Mouse (Mus musculus) intestine, embryonic 16.5 days (tissue): ENCODE measurements at regions not wholly inside any gene's neighbourhood (a gene's known extent, or its start where the extent isn't known, plus 50 kb on each side); places are given as distances from the start of the nearest gene placed in this dataset.

Experiments
- ATAC-seq: fragments of 200-750 bp; cut with Nextera tagmentation; 2 replicates; pipeline ENCODE4 v1.8.0; 2017; ENCODE audit warnings: moderate TSS enrichment, moderate library complexity
- H3K27ac ChIP-seq: fragments of 300-500 bp; sonication (generic); 2 replicates; pipeline ENCODE4 v1.5.1; 2014; ENCODE audit warnings: mild to moderate bottlenecking, low read length
- H3K27me3 ChIP-seq: fragments of 300-500 bp; sonication (generic); replicated peaks from 2 replicates; pipeline ENCODE4 v1.6.1; 2014; ENCODE audit warnings: low read length, control low read depth, mixed read lengths; ENCODE audit not compliant: control insufficient read depth, insufficient read depth
- H3K36me3 ChIP-seq: fragments of 300-500 bp; sonication (generic); 2 replicates; pipeline ENCODE4 v1.6.1; 2014; ENCODE audit warnings: low read length, control low read depth; ENCODE audit not compliant: control insufficient read depth, insufficient read depth
- H3K4me1 ChIP-seq: fragments of 300-500 bp; sonication (generic); 2 replicates; pipeline ENCODE4 v1.6.1; 2014; ENCODE audit warnings: low read length, control low read depth, mixed read lengths; ENCODE audit not compliant: control insufficient read depth, insufficient read depth
- H3K4me2 ChIP-seq: fragments of 300-500 bp; sonication (generic); 2 replicates; pipeline ENCODE4 v1.6.1; 2014; ENCODE audit warnings: low read depth, low read length, control low read depth
- H3K4me3 ChIP-seq: fragments of 300-500 bp; sonication (generic); 2 replicates; pipeline ENCODE4 v1.5.1; 2014; ENCODE audit warnings: mild to moderate bottlenecking, low read length
- H3K9ac ChIP-seq: fragments of 300-500 bp; sonication (generic); 2 replicates; pipeline ENCODE4 v1.6.1; 2014; ENCODE audit warnings: low read depth, low read length
- H3K9me3 ChIP-seq: fragments of 300-500 bp; sonication (generic); 2 replicates; pipeline ENCODE4 v1.6.1; 2016; ENCODE audit warnings: low read length, control low read depth; ENCODE audit not compliant: control insufficient read depth
- WGBS: fragments of 180-500 bp; shearing (Covaris S2); extraction: QIAGEN DNeasy Blood & Tissue Kit; methylation state at CpG from one replicate; pipeline ENCODE4 v1.1.7; 2014; 5-methylcytosine and 5-hydroxymethylcytosine counted together

DNA sequence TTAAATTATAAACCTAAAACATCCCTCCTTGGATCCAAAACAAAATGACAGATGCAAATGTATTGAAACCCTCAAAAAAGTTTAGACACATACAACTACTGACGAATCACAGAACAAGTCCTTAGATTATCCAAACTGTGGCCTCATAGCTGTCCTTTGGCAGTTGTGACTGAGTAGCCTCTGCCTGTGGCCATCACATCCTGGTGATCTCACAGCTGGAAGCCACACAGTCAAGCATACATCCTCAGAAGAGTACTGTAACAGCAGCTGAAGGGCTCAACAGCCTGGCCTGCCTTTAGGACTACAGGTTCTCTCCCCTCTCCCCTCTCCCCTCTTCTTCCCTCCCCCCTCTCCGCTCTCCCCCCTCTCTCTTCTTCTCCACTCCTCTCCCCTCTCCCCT is 80.0 kb upstream of the Thbs1 start:
- ATAC-seq: peak; percentile 38; the same call in 1 of the 2 replicates
- H3K4me2 ChIP-seq: no peak overlapping the region
- no peaks in the 10 kb centered on the region for H3K4me1 ChIP-seq
- 80% methylated on average over 2 of the region's 2 CpGs for WGBS
- H3K9me3 ChIP-seq: no peaks in the 10 kb centered on the region
- no peak overlapping the region for H3K27ac ChIP-seq
- H3K4me3 ChIP-seq: no peak overlapping the region
- H3K9ac ChIP-seq: no peak overlapping the region
- no peaks in the 10 kb centered on the region for H3K27me3 ChIP-seq
- H3K36me3 ChIP-seq: no peaks in the 10 kb centered on the region

GRCm38 (mm10) chr2:118033377-118033776 is 78.3 kb upstream of the Thbs1 start:
- Histone ChIP-seq H3K9ac (no peak overlapping the region), H3K4me3 (no peak overlapping the region)
- 81% methylated on average over 4 of the region's 4 CpGs for WGBS

GRCm38 (mm10) chr2:118034026-118034425 is 77.7 kb upstream of the Thbs1 start:
- Histone ChIP-seq H3K9ac (no peak overlapping the region), H3K36me3 (no peaks in the 10 kb centered on the region), H3K9me3 (no peaks in the 10 kb centered on the region), H3K4me3 (no peak overlapping the region), H3K27me3 (no peaks in the 10 kb centered on the region), H3K4me2 (no peak overlapping the region), H3K27ac (no peak overlapping the region), H3K4me1 (no peaks in the 10 kb centered on the region)
- no peak for ATAC-seq
- WGBS: 87% methylated on average over 3 of the region's 3 CpGs

More at GRCm38 (mm10) chr2:118033377-118033776, 78.3 kb upstream of the Thbs1 start:
- no peaks in the 10 kb centered on the region for H3K9me3 ChIP-seq
- H3K27ac ChIP-seq: no peak overlapping the region
- no peak for ATAC-seq
- H3K36me3 ChIP-seq: no peaks in the 10 kb centered on the region
- H3K27me3 ChIP-seq: no peaks in the 10 kb centered on the region
- H3K4me2 ChIP-seq: no peak overlapping the region
- H3K4me1 ChIP-seq: no peaks in the 10 kb centered on the region

- H3K27me3 ChIP-seq: no peaks in the 10 kb centered on the region
- peaks cover 5% of the 10 kb centered on the region; the same call in 1 of the 2 replicates for H3K4me1 ChIP-seq
- no peak overlapping the region for H3K4me2 ChIP-seq
- H3K36me3 ChIP-seq: no peaks in the 10 kb centered on the region
- no peak overlapping the region for H3K27ac ChIP-seq
- H3K4me3 ChIP-seq: no peak overlapping the region
- no peak for ATAC-seq
- H3K9ac ChIP-seq: no peak overlapping the region
- H3K9me3 ChIP-seq: no peaks in the 10 kb centered on the region
- 98% methylated on average over 1 of the region's 1 CpGs for WGBS
These were observed 76.3 kb upstream of the Thbs1 start for GRCm38 (mm10) chr2:118035333-118035732.

GRCm38 (mm10) chr2:118038859-118039818 is 72.5 kb upstream of the Thbs1 start:
- ATAC-seq: peak; percentile 52
- H3K27ac ChIP-seq: peak overlapping the region; percentile 66
- 63% methylated on average over 16 of the region's 16 CpGs for WGBS

GRCm38 (mm10) chr2:118039819-118040206 is 71.9 kb upstream of the Thbs1 start:
- Histone ChIP-seq H3K4me2 (no peak overlapping the region), H3K27ac (peak overlapping the region; percentile 66), H3K4me1 (peaks cover 13% of the 10 kb centered on the region; the same call in 1 of the 2 replicates), H3K9me3 (no peaks in the 10 kb centered on the region), H3K27me3 (no peaks in the 10 kb centered on the region), H3K4me3 (no peak overlapping the region), H3K36me3 (no peaks in the 10 kb centered on the region), H3K9ac (no peak overlapping the region)
- ATAC-seq: no peak
- WGBS: 78% methylated on average over 4 of the region's 4 CpGs

More at GRCm38 (mm10) chr2:118038859-118039818, 72.5 kb upstream of the Thbs1 start:
- H3K27me3 ChIP-seq: no peaks in the 10 kb centered on the region
- no peak overlapping the region for H3K4me2 ChIP-seq
- no peak overlapping the region for H3K4me3 ChIP-seq
- no peaks in the 10 kb centered on the region for H3K9me3 ChIP-seq
- no peak overlapping the region for H3K9ac ChIP-seq
- H3K36me3 ChIP-seq: no peaks in the 10 kb centered on the region
- peaks cover 13% of the 10 kb centered on the region; the same call in 1 of the 2 replicates for H3K4me1 ChIP-seq

- 63% methylated on average over 5 of the region's 5 CpGs for WGBS
These were observed 69.2 kb upstream of the Thbs1 start for GRCm38 (mm10) chr2:118042380-118043055.

DNA sequence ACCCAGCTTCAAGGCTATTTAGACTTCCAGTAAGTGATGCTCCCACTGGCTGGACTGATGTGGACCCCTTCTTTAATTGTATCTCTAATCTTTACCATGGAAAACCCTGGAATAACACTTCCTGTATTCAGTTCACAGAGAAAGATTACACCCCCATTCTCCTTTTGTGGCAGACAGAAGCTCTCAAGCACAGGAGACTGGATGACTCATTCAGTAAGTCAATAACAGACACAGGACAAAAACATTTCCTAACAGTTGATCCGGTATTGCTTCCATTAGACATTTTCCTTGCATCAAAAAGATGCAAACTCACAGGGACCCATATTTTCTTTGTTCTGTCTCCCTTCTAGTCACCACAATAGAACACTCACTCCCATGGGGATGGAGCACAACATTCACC is 67.0 kb upstream of the Thbs1 start:
- H3K4me3 ChIP-seq: no peak overlapping the region
- no peaks in the 10 kb centered on the region for H3K9me3 ChIP-seq
- H3K4me1 ChIP-seq: peaks cover 11% of the 10 kb centered on the region; the same call in 1 of the 2 replicates
- H3K9ac ChIP-seq: no peak overlapping the region
- 48% methylated on average over 1 of the region's 1 CpGs for WGBS
- ATAC-seq: no peak
- H3K27me3 ChIP-seq: no peaks in the 10 kb centered on the region
- H3K36me3 ChIP-seq: no peaks in the 10 kb centered on the region
- no peak overlapping the region for H3K27ac ChIP-seq
- H3K4me2 ChIP-seq: no peak overlapping the region

More at GRCm38 (mm10) chr2:118042380-118043055, 69.2 kb upstream of the Thbs1 start:
- Histone ChIP-seq H3K36me3 (no peaks in the 10 kb centered on the region), H3K27ac (no peak overlapping the region), H3K4me2 (no peak overlapping the region), H3K4me3 (no peak overlapping the region), H3K4me1 (peaks cover 13% of the 10 kb centered on the region; the same call in 1 of the 2 replicates), H3K9me3 (no peaks in the 10 kb centered on the region), H3K27me3 (no peaks in the 10 kb centered on the region), H3K9ac (no peak overlapping the region)
- ATAC-seq: peak; percentile 88

DNA sequence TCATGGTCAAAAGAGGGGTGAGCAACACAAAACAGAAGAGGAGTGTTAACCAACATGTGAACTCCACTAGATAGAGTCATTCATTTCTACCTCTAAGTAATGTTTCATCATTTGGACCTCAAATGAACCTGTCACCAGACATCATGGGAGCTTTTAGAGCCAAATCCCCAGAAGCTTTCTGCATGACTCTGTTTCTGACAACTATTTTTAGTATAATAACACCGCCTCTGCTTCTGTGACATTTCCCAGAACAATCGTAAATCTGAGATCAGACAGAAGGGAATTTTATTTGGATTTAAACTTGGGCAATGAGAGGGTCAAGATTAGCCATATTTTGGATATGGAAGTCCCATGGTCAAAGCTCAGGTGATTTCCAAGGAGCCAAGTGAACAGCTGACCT is 61.4 kb upstream of the Thbs1 start:
- ATAC-seq: no peak
- no peak overlapping the region for H3K4me3 ChIP-seq
- no peaks in the 10 kb centered on the region for H3K36me3 ChIP-seq
- no peak overlapping the region for H3K27ac ChIP-seq
- H3K27me3 ChIP-seq: no peaks in the 10 kb centered on the region
- no peaks in the 10 kb centered on the region for H3K9me3 ChIP-seq
- no peak overlapping the region for H3K9ac ChIP-seq
- no peak overlapping the region for H3K4me2 ChIP-seq
- no peaks in the 10 kb centered on the region for H3K4me1 ChIP-seq
- 70% methylated on average over 2 of the region's 2 CpGs for WGBS
